Mouse (Mus musculus): ENCODE data around the gene Rnd3. TPM values are rescaled to one million over a fixed set of nuclear protein-coding genes. Genes with fewer than 3 reads are reported as not detected.

Rnd3 gene
- polyA plus RNA-seq, 1 experiment from 2014 or later: 117 TPM

DNA sequence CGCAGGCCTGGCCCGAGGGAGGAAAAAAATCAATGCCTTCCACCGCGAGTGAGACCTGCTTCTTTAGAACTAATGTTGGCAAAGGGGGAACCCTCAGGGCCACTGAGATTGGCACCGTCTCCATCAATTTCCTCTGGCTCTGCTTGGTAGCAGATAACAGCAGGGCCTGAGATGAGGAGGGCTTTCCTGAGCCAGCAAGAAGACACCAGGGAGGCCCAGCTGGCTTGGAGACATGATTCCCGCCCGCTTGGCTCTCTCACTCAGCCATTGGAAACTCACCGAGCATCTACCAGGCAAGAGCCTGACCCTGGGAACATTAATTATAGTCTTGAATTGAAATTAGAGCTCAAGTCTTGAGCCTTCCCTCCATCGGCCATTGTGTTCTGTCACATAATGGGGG is 48.9 kb downstream of the Rnd3 start:
- no peak overlapping the region for H3K27ac ChIP-seq (ENCODE audit: low read depth, low read length)
- no peaks in the 10 kb centered on the region for H3K4me1 ChIP-seq (ENCODE audit: control insufficient read depth, insufficient read depth, low read length)
- no peak overlapping the region for H3K4me2 ChIP-seq (ENCODE audit: low read depth, low read length)
- H3K36me3 ChIP-seq (ENCODE audit: control insufficient read depth, insufficient read depth, low read length): no peaks in the 10 kb centered on the region
- no peak for ATAC-seq (ENCODE audit: low read depth)
- no peak overlapping the region for H3K9ac ChIP-seq (replicated peaks; ENCODE audit: low read depth, low read length)
- WGBS: 52% methylated on average over 9 of the region's 9 CpGs
- no peaks in the 10 kb centered on the region for H3K27me3 ChIP-seq (ENCODE audit: control insufficient read depth, insufficient read depth, low read length)
- H3K4me3 ChIP-seq (ENCODE audit: low read depth, low read length): no peak overlapping the region
- no peaks in the 10 kb centered on the region for H3K9me3 ChIP-seq (ENCODE audit: control insufficient read depth, low read length)

DNA sequence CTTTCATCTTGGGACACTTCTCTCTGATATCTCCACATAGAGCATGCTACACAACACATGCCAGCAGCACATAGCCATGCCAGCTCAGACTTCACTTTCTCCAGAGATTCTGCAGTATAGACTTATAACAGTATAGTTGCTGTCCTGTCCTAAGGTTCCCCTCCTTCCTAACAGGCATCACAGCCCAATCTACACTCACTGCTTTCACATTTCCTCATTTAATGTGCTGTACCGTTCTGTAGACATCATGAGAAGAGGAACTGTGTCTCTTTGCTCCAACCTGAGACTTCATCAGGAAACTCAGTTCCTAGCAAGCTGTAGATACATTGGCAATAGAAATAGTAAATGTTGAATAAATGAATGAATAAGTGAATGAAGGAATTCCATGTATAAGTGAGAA is 49.7 kb downstream of the Rnd3 start:
- 81% methylated on average over 1 of the region's 1 CpGs for WGBS

DNA sequence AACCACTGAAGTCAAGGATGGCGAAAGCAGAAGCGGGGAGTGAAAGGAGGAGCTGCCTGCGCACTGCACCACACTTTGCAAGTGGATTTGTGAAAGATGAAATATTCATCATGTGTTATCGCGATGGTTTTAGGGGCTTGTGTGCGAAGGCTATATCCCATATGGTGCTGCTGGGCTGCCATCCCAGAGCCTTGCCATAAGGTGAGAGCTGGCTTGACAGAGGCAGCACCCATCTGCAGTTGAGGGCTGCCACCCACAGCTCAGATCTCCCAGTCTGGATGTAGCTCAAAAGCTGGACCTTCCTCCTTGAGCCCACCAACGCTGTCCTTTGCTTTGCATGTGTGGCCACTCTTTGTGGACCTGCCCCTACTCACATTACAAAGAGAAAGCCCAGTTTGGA is 58.2 kb downstream of the Rnd3 start:
- H3K36me3 ChIP-seq (ENCODE audit: control insufficient read depth, insufficient read depth, low read length): no peaks in the 10 kb centered on the region
- peaks cover 11% of the 10 kb centered on the region; the same call in 1 of the 2 replicates for H3K4me1 ChIP-seq (ENCODE audit: control insufficient read depth, insufficient read depth, low read length)
- H3K27ac ChIP-seq (ENCODE audit: low read depth, low read length): no peak overlapping the region
- WGBS: 61% methylated on average over 7 of the region's 7 CpGs
- no peak overlapping the region for H3K9ac ChIP-seq (replicated peaks; ENCODE audit: low read depth, low read length)
- H3K4me2 ChIP-seq (ENCODE audit: low read depth, low read length): no peak overlapping the region
- no peak overlapping the region for H3K4me3 ChIP-seq (ENCODE audit: low read depth, low read length)
- no peaks in the 10 kb centered on the region for H3K27me3 ChIP-seq (ENCODE audit: control insufficient read depth, insufficient read depth, low read length)
- ATAC-seq (ENCODE audit: low read depth): no peak
- no peaks in the 10 kb centered on the region for H3K9me3 ChIP-seq (ENCODE audit: control insufficient read depth, low read length)

More for the DNA sequence above, 49.7 kb downstream of the Rnd3 start:
- H3K9ac ChIP-seq (replicated peaks; ENCODE audit: low read depth, low read length): no peak overlapping the region
- no peaks in the 10 kb centered on the region for H3K4me1 ChIP-seq (ENCODE audit: control insufficient read depth, insufficient read depth, low read length)
- no peaks in the 10 kb centered on the region for H3K27me3 ChIP-seq (ENCODE audit: control insufficient read depth, insufficient read depth, low read length)
- H3K4me3 ChIP-seq (ENCODE audit: low read depth, low read length): no peak overlapping the region
- no peak for ATAC-seq (ENCODE audit: low read depth)
- H3K4me2 ChIP-seq (ENCODE audit: low read depth, low read length): no peak overlapping the region
- no peaks in the 10 kb centered on the region for H3K9me3 ChIP-seq (ENCODE audit: control insufficient read depth, low read length)
- no peak overlapping the region for H3K27ac ChIP-seq (ENCODE audit: low read depth, low read length)
- no peaks in the 10 kb centered on the region for H3K36me3 ChIP-seq (ENCODE audit: control insufficient read depth, insufficient read depth, low read length)

DNA sequence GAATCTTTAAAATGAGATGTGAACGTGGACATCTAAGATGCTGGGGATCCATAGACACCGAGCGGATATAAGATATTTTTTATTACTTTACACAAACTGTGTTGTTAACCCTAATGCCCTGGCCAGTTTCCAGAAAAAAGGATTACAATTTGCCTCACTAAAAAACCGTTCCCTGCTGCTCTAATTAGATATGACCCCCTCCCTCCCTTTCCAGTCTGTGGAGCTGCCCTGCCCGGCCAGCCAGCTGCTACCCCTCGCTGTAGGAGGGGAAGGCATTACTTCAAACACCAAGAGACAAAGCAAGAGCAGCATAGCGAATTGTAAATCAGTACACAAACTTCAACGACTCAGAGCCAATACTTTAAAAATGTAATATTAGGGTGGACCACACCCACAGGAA is 58.9 kb downstream of the Rnd3 start:
- H3K27ac ChIP-seq (ENCODE audit: low read depth, low read length): no peak overlapping the region

DNA sequence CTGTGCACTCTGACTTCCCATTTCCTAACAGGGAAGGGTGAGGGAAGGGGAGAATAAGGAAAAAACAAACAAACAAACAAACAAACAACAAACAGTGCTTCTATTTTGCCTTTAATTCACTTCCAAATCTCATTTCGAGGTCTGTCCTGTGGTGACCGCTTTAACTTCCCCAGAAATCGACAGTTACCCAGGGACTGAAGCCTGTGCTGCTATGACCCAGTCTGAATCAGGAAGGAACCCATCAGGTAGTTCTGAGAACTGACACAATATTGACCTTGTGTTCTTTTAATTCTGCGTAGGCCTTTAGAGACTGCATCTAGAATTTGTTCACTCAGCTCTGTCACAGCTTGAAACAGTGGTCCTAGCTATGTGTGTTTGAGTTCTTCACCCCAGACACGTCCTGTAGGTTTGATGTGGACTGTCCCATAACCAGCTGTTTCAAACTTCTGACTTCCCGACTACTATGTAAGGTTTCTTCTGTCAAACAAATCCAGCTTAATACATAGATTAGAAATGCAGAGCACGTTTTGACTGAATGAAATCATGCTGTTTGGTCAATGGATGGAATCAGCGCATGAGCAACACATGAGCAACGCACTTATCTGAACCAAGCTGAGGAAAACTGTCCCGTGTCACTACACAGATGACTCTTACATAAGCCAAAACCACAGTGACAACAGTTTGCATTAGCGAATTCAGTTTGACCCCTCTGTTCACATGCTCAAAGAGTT is 59.9 kb downstream of the Rnd3 start:
- WGBS: 85% methylated on average over 11 of the region's 11 CpGs
- no peak overlapping the region for H3K27ac ChIP-seq (ENCODE audit: low read depth, low read length)
- no peaks in the 10 kb centered on the region for H3K9me3 ChIP-seq (ENCODE audit: control insufficient read depth, low read length)
- no peak overlapping the region for H3K4me3 ChIP-seq (ENCODE audit: low read depth, low read length)
- ATAC-seq (ENCODE audit: low read depth): no peak
- no peak overlapping the region for H3K9ac ChIP-seq (replicated peaks; ENCODE audit: low read depth, low read length)
- H3K36me3 ChIP-seq (ENCODE audit: control insufficient read depth, insufficient read depth, low read length): no peaks in the 10 kb centered on the region
- peaks cover 11% of the 10 kb centered on the region; the same call in 1 of the 2 replicates for H3K4me1 ChIP-seq (ENCODE audit: control insufficient read depth, insufficient read depth, low read length)
- no peaks in the 10 kb centered on the region for H3K27me3 ChIP-seq (ENCODE audit: control insufficient read depth, insufficient read depth, low read length)
- no peak overlapping the region for H3K4me2 ChIP-seq (ENCODE audit: low read depth, low read length)

More for the DNA sequence above, 58.9 kb downstream of the Rnd3 start:
- Histone ChIP-seq H3K4me1 (ENCODE audit: control insufficient read depth, insufficient read depth, low read length) (peaks cover 11% of the 10 kb centered on the region; the same call in 1 of the 2 replicates), H3K9me3 (ENCODE audit: control insufficient read depth, low read length) (no peaks in the 10 kb centered on the region), H3K27me3 (ENCODE audit: control insufficient read depth, insufficient read depth, low read length) (no peaks in the 10 kb centered on the region), H3K4me3 (ENCODE audit: low read depth, low read length) (no peak overlapping the region), H3K4me2 (ENCODE audit: low read depth, low read length) (no peak overlapping the region), H3K36me3 (ENCODE audit: control insufficient read depth, insufficient read depth, low read length) (no peaks in the 10 kb centered on the region), H3K9ac (replicated peaks; ENCODE audit: low read depth, low read length) (no peak overlapping the region)
- no peak for ATAC-seq (ENCODE audit: low read depth)
- 16% methylated on average over 8 of the region's 8 CpGs for whole genome bisulfite sequencing

DNA sequence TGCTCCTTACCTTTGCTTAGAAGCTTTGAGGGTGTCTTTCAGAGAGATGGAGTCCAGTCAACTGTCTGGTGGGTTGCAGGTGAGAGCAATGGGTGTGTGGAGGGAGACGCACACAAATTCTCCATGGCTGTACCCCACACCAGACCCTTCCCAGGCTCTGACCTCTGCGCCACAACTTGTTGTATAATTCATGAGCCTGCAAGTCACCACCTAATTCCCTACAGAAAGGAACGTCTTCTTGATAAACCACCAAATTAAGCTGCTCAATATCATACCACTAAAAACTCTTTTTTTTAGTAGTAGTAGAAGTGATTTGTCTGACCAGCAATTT is 60.8 kb downstream of the Rnd3 start:
- WGBS: 22% methylated on average over 3 of the region's 3 CpGs
- ATAC-seq (ENCODE audit: low read depth): no peak; the same call in 1 of the 2 replicates
- Histone ChIP-seq H3K9ac (replicated peaks; ENCODE audit: low read depth, low read length) (no peak overlapping the region), H3K4me1 (ENCODE audit: control insufficient read depth, insufficient read depth, low read length) (peaks cover 11% of the 10 kb centered on the region; the same call in 1 of the 2 replicates), H3K27me3 (ENCODE audit: control insufficient read depth, insufficient read depth, low read length) (no peaks in the 10 kb centered on the region), H3K36me3 (ENCODE audit: control insufficient read depth, insufficient read depth, low read length) (no peaks in the 10 kb centered on the region), H3K9me3 (ENCODE audit: control insufficient read depth, low read length) (no peaks in the 10 kb centered on the region), H3K4me3 (ENCODE audit: low read depth, low read length) (no peak overlapping the region), H3K27ac (ENCODE audit: low read depth, low read length) (peak overlapping the region; percentile 68), H3K4me2 (ENCODE audit: low read depth, low read length) (0 out of 2 replicates have a peak overlapping the region, but pooled peaks have one; percentile 12)

DNA sequence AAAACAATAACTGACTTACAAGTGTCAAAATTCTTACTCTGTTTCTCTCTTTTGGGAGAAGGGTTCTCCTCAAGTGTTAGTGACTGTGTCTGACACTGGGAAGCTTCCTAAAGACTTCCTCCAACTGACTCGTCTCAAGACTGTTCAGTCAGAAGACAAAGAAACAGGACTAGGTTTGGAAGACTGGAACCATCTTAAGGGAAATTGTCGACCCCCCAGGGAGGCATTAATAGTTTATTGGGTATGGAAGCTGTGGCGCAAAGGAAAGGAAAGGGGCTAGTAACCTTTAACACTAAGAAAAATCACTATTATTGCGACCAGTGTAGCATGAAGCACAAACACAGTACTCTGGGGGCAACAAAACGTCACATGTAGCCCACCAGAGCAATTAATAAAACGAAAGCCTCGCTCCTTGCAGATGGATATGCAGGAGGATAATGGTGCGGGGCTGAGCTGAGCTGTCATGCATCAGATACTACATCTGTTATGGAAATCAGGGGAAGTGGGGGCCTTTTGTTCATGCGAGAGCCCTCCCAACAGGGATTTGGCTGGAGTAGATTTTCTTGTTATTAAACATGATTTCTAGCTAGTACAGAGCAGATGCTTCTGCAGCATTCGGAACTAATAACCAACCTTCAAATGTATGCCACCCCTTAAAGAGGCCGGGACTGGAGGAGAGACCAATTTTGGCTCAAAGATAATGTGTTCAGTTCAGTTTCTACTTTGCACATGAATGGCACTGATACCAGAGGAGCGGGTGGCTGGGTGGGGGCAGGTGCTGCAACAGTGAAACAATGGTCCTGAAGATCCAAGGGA is 61.4 kb downstream of the Rnd3 start:
- no peaks in the 10 kb centered on the region for H3K9me3 ChIP-seq (ENCODE audit: control insufficient read depth, low read length)
- no peaks in the 10 kb centered on the region for H3K27me3 ChIP-seq (ENCODE audit: control insufficient read depth, insufficient read depth, low read length)
- no peak overlapping the region for H3K9ac ChIP-seq (replicated peaks; ENCODE audit: low read depth, low read length)
- 12% methylated on average over 12 of the region's 12 CpGs for WGBS
- peak overlapping the region; percentile 68 for H3K27ac ChIP-seq (ENCODE audit: low read depth, low read length)
- peak overlapping the region; percentile 12; the same call in 1 of the 2 replicates for H3K4me2 ChIP-seq (ENCODE audit: low read depth, low read length)
- peak; percentile 81 for ATAC-seq (ENCODE audit: low read depth)
- H3K4me1 ChIP-seq (ENCODE audit: control insufficient read depth, insufficient read depth, low read length): peaks cover 11% of the 10 kb centered on the region; the same call in 1 of the 2 replicates
- H3K36me3 ChIP-seq (ENCODE audit: control insufficient read depth, insufficient read depth, low read length): no peaks in the 10 kb centered on the region
- H3K4me3 ChIP-seq (ENCODE audit: low read depth, low read length): no peak overlapping the region

DNA sequence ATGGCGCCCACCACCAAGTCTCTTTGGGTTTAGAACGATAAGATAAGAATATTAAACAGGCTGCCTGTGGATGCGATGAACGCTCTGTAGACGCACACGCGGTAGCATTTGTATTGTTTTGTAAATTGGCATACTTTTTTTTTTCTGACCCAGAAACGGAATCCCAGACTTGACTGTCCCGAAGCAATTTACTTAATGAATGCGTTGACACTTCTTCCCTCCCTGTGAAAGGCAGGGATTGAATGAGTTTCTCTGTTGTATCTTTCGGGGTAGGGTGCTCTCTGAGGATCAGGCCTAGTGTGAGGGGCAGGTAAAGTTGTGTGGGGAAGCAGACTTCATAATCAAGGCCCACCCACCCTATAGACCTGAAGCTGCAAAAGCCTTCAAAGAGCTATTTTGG is 63.8 kb downstream of the Rnd3 start:
- H3K4me3 ChIP-seq (ENCODE audit: low read depth, low read length): no peak overlapping the region
- H3K36me3 ChIP-seq (ENCODE audit: control insufficient read depth, insufficient read depth, low read length): no peaks in the 10 kb centered on the region
- 56% methylated on average over 11 of the region's 11 CpGs for WGBS
- H3K9me3 ChIP-seq (ENCODE audit: control insufficient read depth, low read length): no peaks in the 10 kb centered on the region
- no peak overlapping the region for H3K4me2 ChIP-seq (ENCODE audit: low read depth, low read length)
- peaks cover 11% of the 10 kb centered on the region; the same call in 1 of the 2 replicates for H3K4me1 ChIP-seq (ENCODE audit: control insufficient read depth, insufficient read depth, low read length)
- no peak overlapping the region for H3K9ac ChIP-seq (replicated peaks; ENCODE audit: low read depth, low read length)
- no peaks in the 10 kb centered on the region for H3K27me3 ChIP-seq (ENCODE audit: control insufficient read depth, insufficient read depth, low read length)
- H3K27ac ChIP-seq (ENCODE audit: low read depth, low read length): no peak overlapping the region
- no peak for ATAC-seq (ENCODE audit: low read depth)

Measured in neural tube, embryonic 14.5 days (tissue).